Mouse (Mus musculus) adrenal gland, postnatal 36 days (tissue): Measurements from ENCODE around the gene Fam243. TPM values are rescaled to one million over a fixed set of nuclear protein-coding genes. Genes with fewer than 3 reads are reported as not detected.

Experiments
- DNase-seq, 2 experiments: peaks; one replicate each; pipeline ENCODE4 v3.0.0; 2021; ENCODE audit warnings: mixed read lengths in 1 of 2
- long read RNA-seq, 2 experiments: library from polyadenylated mRNA; stranded (forward); transcript quantifications; one replicate each; pipeline ENCODE4 v2.0.0; 2021; ENCODE audit warnings: borderline sequencing depth in 2 of 2
- total RNA-seq, 2 experiments: library from RNA; stranded (reverse); gene quantifications; 2 replicates each; pipeline ENCODE4 v1.2.3; 2021

Gene Fam243
- not detected for total RNA-seq
- long read RNA-seq, experiment 1, result 0 reads
- long read RNA-seq, experiment 2, result 0 reads

- DNase-seq, result no peak
These were observed at the start of gene Fam243 for GRCm38 (mm10) chr16:92321341-92321740. Fam243 (minus strand) TSS chr16:92321441.

DNA sequence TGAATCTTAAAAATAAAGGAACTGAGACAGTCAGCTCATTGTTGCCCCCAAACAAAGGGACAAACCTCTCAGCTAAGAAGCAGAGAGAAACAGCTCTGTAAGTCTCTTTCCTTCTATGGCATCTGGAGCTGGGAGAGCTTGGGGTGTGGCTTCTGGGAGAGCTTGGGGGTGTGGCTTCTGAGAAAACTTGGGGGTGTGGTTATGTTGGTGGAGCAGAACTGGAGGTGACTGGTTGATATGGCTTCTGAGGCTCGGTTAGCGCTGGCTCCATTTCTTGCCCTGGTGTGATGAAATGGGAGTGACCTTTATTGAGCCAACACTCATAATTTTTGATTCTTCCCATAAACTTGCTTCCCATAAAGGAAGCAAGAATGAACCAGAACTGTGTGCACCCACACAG is 48.0 kb upstream of the Fam243 start:
- DNase-seq, result peak; percentile 40 to 42

- DNase-seq, result no peak
These were observed 44.2 kb upstream of the Fam243 start for GRCm38 (mm10) chr16:92365477-92365876.

- no peak for DNase-seq
These were observed 39.5 kb upstream of the Fam243 start for GRCm38 (mm10) chr16:92360711-92361110.

DNA sequence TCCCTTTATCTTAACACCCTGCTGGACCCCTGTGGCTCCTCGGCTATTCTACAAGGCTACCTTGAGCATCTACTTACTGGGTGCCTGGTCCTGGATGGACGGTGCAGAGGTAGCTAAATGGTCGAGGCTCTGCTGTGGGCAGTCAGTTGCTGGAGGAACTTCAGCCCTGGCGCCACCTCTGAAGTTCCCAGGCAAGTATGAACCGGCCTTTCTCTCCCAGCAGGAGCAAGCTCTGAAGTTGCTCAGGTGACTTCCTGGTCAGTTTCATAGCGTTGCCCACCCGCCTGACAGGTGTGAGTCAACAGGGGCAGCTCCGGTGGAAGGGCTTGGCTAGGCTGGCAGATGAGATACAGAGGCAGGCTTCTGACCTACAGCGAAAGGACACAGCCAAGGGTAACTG is 38.0 kb upstream of the Fam243 start, which contains the start of gene Kcne1:
Gene Kcne1 (minus strand): TSS at position 240 of the 400 bp plus-strand sequence.
- no peak for DNase-seq

- DNase-seq, result no peak
These were observed 37.5 kb upstream of the Fam243 start for GRCm38 (mm10) chr16:92358734-92359133.

DNA sequence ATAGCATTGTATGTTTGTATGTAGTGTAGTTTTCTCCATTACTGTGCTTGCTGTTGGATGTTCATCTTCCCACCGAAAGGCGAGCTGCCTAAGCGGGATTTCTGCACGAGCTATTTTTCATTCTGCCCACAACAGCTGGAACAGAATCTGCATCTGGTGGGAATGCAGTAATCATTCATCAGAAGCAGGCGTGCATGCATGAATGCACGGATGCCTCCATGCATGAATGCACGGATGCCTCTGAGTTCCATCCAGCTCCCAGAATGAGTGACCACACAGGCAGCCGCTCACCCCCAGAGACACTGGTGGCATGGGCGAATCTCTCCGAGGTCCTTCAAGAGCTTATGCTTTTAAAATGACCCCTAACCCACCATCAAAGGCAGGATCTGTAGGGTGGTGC is 36.3 kb upstream of the Fam243 start:
- no peak for DNase-seq

DNA sequence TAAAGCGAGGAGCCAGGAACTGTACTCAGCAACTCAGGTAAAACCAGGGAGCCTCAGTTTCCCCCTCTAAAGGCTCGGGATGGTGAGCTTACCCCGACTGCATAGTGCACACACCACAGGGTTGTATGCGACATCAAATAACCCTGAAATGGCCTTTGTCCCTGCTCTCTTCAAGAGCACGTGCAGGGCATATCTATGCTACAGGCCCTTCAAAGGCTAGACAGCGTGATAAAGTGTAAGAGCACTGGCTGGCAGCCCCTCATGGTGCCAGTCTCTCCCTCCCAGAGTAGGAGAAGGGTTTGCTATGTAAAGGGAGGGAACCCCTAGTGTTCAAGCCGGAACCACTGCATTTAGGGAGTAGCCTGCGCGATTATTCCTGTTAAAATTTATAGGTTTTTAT is 35.8 kb upstream of the Fam243 start:
- no peak for DNase-seq

- no peak for DNase-seq
These were observed 34.7 kb upstream of the Fam243 start for GRCm38 (mm10) chr16:92355982-92356381.

DNA sequence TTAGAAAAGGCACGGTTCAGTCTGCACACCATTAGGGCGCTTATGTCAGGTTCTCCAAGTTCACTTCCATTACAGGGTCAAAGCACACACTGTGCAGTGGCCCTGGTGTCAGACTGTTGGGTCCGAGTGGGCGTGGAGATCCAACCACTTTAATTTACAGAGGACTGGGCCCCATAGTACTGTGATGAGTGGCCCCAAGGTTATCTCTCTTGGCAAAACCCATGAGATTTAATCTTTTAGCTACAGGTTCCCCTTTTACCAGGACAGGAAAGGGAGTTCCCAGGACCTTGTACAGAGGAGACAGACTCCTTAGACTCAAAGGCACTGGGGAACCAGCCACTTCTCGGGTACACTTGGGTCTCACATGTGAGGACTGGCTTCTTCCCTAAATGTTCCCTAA is 34.1 kb upstream of the Fam243 start:
- DNase-seq, result no peak

- DNase-seq, result no peak
These were observed 32.7 kb upstream of the Fam243 start for GRCm38 (mm10) chr16:92353897-92354296.

GRCm38 (mm10) chr16:92353295-92353694 is 32.1 kb upstream of the Fam243 start:
- no peak for DNase-seq

DNA sequence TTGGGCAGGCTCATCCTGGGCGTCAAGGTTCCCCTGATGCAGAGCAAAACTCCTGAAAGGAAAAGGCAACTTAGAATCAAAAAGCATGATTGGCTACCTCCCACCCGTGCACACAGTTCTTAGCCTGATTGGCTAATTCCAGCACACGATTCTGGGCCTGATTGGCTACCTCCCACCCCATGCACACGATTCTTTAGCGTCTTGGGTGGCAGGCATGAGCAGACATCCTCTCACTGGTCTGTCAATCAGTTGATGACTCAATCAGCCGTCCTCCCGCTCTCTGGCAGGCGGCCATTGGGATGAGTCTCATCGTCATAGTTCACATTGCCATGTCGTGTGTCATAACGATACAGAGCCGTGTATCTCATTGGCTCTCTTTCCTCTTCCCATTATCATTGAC is 27.7 kb upstream of the Fam243 start:
- DNase-seq, result peak; percentile 92 to 95

DNA sequence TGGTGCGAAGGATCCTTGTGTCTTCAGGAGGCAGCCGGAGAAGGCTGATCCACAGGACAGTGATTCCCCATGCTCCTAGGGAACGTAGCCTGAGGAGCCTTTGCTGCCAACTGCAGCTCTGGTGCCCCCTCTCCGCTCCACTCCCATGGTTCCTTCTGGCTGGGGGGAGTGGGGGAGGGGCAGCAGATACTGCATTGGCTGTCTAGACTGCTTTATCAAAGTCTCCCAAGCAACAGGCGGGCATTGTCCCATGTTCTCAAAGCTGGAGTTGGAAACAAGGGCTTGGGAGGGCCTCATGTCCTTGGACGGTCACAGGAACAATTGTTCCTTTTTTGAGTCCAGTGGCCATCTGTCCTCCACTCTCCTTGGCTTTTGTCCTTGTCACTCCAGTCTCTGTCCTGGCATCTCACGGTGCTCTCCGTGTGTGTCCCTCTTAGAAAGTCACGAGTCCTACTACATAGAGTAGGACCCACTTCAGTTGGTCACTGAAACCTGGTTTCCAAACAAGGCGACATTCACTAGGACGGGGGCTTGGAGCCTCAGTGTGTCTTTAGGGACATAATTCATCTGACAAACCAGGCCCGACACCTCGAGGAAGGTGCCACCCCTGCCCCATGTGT is 25.2 kb upstream of the Fam243 start:
- DNase-seq, result peak in 1 of 2 experiments; percentile 22

DNA sequence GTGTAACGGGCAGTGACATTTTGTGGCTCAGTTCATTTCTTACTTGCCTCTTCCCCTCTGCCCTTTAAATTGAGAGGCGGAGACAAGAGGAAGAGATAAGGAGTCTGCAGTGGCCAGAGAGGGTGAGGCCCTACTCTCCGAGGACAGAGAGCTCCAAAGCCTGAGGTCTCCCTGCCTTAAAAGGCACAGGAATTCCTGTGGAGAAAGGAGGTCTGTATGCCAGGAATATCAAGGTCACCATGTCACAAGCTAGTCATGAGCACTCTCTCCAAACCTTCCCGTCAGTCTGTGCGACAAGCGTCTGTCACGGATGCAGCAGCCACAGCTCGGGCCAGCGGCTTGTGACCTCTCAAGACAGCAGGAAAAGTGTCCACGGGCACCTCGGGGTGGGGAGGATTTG is 23.9 kb upstream of the Fam243 start:
- DNase-seq, result peak; percentile 72

DNA sequence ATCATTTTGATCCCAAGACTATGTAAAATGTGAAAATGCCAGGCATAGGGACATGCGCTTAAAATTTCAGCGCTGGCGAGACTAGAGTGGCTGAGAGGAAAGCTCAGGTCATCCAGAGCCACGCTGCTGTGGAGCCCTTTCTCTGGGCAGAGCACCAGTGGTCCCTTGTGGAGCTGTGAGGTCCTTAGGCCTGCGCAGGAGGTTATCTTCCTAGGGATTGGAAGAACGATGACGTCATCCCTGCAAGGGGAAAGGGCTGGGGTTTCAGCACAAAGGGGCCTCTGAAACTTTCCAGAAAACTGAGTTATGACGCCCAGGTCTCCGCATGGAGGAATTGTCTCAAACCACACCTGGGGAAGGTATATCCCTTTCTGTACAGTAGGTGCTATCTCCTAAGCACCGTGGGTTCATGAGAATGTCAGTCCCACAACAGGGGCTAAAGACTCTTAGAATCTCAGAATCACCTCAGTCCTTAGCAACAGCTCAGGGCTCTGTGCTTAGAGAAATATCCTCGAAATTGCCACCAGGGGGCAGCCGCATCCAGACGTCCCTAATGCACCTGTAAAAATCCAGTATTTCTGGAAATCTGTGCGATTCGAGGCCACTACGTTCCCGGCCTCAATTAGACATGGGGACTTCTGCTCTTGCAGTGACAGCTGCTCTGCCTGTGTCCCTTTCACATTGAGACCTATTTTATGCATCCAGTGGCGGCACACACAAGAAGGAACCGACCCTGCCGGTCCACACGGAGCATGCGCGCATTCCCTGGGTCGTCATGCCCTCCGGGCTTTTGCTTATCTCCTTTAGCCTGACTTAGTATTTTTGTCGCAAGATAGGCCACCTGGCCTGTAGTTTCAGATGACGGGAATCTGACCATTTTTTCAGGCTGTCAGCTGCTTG is 19.6 kb upstream of the Fam243 start:
- peak; percentile 70 to 83 for DNase-seq

DNA sequence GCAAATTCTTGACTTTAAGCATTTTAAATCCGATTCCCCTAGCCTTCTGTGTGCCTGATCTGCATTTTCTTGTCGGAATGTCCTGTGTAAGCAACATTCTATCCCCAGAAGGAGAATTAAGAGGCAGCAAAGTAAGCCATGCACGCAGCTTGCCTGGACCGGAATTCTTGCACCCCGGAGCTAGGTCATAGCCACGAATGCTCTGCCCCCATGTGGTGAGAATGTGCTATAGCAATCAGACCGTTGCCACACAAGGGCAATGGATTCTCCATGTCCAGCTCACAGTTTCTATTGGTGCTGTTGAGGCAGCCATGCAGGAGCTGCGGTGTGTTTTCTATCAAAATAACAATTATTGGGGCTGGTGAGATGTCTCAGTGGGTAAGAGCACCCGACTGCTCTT is 15.0 kb upstream of the Fam243 start:
- DNase-seq, result peak; percentile 81 to 82

GRCm38 (mm10) chr16:92334600-92334999 is 13.4 kb upstream of the Fam243 start:
- no peak for DNase-seq

DNA sequence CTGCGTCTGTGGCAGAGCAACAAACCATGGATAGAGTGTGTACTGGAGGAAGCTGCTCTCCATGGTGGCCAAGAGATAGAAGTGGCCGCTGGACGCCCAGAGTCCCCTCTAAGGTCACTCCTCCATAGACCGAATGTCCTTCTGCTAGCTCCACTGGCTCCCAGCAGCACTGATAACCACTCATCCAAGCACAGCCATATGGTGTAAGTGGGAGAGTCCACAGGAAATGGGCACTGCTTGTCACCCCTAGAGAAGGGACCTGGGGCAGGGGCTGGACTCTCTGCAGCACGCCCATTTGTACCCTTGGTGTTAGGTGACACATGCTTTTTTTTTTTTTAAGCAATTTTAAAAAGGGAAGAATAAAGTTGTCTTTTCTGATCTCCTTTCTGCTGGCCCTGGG is 9.7 kb upstream of the Fam243 start:
- DNase-seq, result no peak

- DNase-seq, result no peak
These were observed 6.7 kb upstream of the Fam243 start for GRCm38 (mm10) chr16:92327911-92328310.

DNA sequence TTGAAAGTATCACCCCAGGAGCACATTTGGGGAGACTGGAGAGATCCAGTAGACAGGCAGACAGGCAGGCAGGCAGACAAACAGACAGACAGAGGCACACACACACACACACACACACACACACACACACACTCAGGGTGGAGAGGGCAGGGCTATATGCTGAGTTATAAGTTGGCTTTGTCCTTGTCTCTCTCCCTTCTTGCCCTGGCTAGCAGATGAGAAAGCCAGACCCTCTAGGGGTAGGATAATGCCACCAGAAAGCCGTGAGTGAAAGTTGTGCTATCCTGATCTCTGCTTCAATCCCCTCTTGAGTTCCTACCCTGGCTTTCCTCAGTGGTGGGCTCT is 3.8 kb upstream of the Fam243 start:
- no peak for DNase-seq

GRCm38 (mm10) chr16:92324309-92325061 is 3.2 kb upstream of the Fam243 start:
- no peak for DNase-seq

DNA sequence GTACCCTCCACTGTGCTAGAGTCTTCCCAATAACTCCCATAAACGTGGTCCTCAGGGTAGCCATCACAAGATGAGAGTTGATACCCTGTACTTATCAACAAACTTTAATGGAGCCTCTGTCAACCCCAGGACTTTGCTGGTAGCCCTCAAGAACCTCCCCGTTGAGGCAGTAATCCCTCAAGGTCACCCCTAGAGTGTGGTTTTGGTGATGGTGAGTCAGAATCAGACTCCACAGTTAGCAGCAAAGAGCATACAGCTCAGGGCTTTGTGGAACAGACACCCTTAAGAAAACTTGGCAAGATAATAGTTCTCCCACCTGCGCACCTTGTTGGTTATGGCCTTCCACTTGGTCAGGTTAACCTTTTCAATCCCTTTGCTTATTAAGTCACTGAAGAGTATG is 880 bp downstream of the Fam243 start:
- DNase-seq, result peak in 1 of 2 experiments; percentile 40
